Mouse (Mus musculus) C2C12 (cell line): ENCODE measurements at regions not wholly inside any gene's neighbourhood (a gene's known extent, or its start where the extent isn't known, plus 50 kb on each side); places are given as distances from the start of the nearest gene placed in this dataset.

ENCODE experiments used
- H3K27me3 ChIP-seq: one replicate; pipeline ENCODE4 v1.6.1; 2011; ENCODE audit not compliant: control insufficient read depth, insufficient read depth, insufficient read length
- H3K36me3 ChIP-seq: one replicate; pipeline ENCODE4 v1.6.1; 2011; ENCODE audit not compliant: control insufficient read depth, insufficient read depth
- H3K4me3 ChIP-seq: one replicate; pipeline ENCODE4 v1.5.1; 2011; ENCODE audit warnings: mild to moderate bottlenecking, control low read depth; ENCODE audit not compliant: poor library complexity, insufficient read depth, severe bottlenecking
- H3K79me2 ChIP-seq: one replicate; pipeline ENCODE4 v1.6.1; 2011; ENCODE audit not compliant: control insufficient read depth, insufficient read depth
- H3K79me3 ChIP-seq: one replicate; pipeline ENCODE4 v1.6.1; 2011; ENCODE audit warnings: low read depth, control low read depth
- H3ac ChIP-seq: one replicate; pipeline ENCODE3; 2011; ENCODE audit warnings: low read depth; ENCODE audit not compliant: control insufficient read depth, insufficient read length
- CEBPB ChIP-seq: IDR thresholded peaks from one replicate; pipeline ENCODE4 v1.6.1; 2011; ENCODE audit warnings: low read depth, mild to moderate bottlenecking, control low read depth, moderate library complexity
- CTCF ChIP-seq: IDR thresholded peaks from one replicate; pipeline ENCODE4 v1.5.1; 2011; ENCODE audit not compliant: control insufficient read depth, insufficient read depth, insufficient read length
- FOSL1 ChIP-seq: IDR thresholded peaks from one replicate; pipeline ENCODE4 v1.8.0; 2011; ENCODE audit warnings: mild to moderate bottlenecking, low read length; ENCODE audit not compliant: poor library complexity, insufficient read depth, severe bottlenecking
- MAX ChIP-seq: IDR thresholded peaks from one replicate; pipeline ENCODE4 v1.6.1; 2011; ENCODE audit warnings: mild to moderate bottlenecking, control low read depth
- MYOD1 ChIP-seq: IDR thresholded peaks from one replicate; pipeline ENCODE4 v1.6.1; 2011; ENCODE audit warnings: low read depth; ENCODE audit not compliant: control insufficient read depth, insufficient read length
- MYOG ChIP-seq: IDR thresholded peaks from one replicate; pipeline ENCODE4 v1.6.1; 2011; ENCODE audit not compliant: control insufficient read depth, insufficient read length; ENCODE audit errors: extremely low read depth
- USF1 ChIP-seq: IDR thresholded peaks from one replicate; pipeline ENCODE4 v1.6.1; 2011; ENCODE audit warnings: low read depth, mild to moderate bottlenecking, control low read depth, moderate library complexity

DNA sequence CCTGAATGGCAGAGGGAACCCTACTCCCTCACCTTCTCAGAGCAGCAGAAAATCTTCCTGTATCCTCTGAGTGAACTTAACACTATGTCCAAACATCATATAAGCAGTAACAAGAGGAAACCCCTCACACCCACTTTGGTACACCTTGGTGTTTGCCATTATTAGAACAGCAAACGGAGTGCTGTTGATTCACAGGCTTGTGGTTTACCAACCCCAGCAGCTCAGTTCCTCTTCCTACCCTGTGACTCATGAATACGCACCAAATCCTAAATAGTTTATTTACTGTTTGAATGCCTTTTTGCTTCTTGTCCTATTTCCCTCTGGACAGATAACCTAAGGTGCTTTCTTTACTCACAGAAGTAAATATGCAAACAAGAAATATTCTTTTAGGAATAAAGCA is 233.3 kb downstream of the Foxa2 start:
- Histone ChIP-seq H3K4me3 (no peak overlapping the region), H3K79me3 (no peaks in the 10 kb centered on the region), H3K36me3 (no peaks in the 10 kb centered on the region), H3ac (no peak overlapping the region), H3K27me3 (no peaks in the 10 kb centered on the region), H3K79me2 (no peaks in the 10 kb centered on the region)
- TF ChIP-seq MAX (no peak), FOSL1 (no peak), MYOG (no peak), USF1 (no peak), CTCF (no peak)

DNA sequence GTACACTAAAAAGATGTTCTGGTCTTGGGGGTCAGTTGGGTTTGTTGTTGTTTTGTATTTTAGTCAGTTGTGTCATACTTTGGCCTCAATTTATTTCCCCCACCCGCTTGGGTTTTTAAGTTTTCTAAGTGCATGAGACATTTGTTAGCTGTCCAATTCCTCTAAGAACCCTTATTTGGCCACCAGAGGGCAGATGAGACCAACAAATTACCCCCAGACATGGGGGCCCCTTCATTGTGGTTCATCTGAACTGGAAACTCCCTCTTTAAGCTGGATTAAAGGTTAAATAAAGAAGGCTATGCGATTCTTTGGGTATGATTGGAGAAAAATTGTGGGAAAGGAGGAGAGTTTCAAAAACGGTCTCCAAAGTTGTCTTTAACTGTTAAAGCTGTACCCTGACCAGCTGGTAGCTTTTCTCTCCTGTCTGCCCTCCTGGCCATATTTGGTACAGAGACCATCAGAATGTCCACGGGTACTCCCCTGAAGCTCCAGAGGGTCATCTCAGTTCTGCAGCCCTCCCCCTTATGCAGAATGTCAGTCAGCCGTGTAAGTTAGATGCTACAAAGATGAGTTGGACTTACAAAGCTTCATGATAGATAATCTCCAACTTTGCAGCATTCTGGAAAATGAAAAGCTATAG is 238.6 kb downstream of the Foxa2 start:
- Histone ChIP-seq H3ac (no peak overlapping the region), H3K27me3 (no peaks in the 10 kb centered on the region), H3K4me3 (no peak overlapping the region), H3K79me2 (no peaks in the 10 kb centered on the region), H3K36me3 (no peaks in the 10 kb centered on the region), H3K79me3 (no peaks in the 10 kb centered on the region)
- TF ChIP-seq MAX = no peak
- no peak for TF ChIP-seq CEBPB
- TF ChIP-seq MYOD1 = no peak
- TF ChIP-seq CTCF = peak; percentile 11
- TF ChIP-seq MYOG = no peak
- TF ChIP-seq FOSL1 = no peak

DNA sequence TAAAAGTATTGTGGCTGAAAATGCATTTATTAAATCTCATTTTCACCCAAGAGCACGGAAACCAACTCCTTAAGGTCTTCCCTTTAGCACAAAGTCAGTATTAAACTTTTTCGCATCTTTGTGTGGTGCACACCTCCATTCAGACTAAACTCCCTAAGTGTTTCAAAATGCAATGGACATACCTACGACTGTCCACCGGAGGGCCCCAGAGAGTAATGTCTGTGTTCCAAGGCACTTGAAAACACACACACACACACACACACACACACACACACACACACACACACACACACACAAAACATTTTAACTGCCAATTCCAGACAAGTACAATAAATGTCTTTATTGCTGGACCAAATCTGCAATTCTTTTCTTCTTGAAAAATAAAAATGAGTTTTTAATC is 243.7 kb downstream of the Foxa2 start:
- H3K79me2 ChIP-seq = no peaks in the 10 kb centered on the region
- H3ac ChIP-seq = no peak overlapping the region
- H3K27me3 ChIP-seq = no peaks in the 10 kb centered on the region
- no peaks in the 10 kb centered on the region for H3K79me3 ChIP-seq
- no peak for TF ChIP-seq MAX
- no peak for TF ChIP-seq MYOD1
- TF ChIP-seq FOSL1 = no peak
- no peak for TF ChIP-seq MYOG
- no peak for TF ChIP-seq USF1
- TF ChIP-seq CTCF = no peak
- TF ChIP-seq CEBPB = no peak
- no peaks in the 10 kb centered on the region for H3K36me3 ChIP-seq
- no peak overlapping the region for H3K4me3 ChIP-seq

DNA sequence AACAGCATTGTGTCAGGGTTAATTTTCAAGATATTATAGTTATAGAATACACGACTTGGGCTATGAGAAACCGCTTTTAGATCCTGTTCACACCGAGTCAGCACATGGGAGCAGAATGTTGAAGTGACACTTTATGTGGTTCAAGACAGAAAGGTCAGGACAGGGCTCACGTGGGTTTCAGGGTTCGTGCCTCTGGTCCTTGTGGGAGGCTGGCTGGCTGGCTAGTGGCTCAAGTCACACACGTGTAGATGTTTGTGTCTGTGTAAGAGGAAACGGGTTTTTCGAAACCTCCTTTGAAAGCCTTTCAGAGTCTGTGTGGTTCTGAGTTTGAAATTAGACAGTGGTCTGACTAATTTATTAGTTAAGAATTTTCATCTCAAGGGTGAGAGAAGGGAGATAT is 255.3 kb downstream of the Foxa2 start:
- no peaks in the 10 kb centered on the region for H3K36me3 ChIP-seq

DNA sequence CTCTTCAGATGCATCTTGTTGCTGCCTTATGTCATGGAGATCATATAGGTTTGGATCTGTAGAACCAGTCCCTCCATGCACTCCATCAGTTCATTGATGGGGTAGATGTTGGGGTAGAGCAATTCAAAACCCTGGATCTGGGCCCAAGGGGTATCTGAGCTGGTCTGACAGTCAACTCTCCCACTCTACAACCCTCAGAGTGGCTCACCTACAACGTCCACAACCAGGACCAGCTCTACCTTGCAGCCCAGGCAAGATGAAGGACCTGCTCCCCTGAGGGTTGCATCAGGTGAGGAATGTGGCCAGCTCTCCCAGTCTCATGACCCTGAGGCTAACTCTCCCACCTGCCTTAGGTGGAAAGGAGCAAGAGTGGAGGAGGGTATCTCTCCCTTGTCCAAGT is 256.9 kb downstream of the Foxa2 start:
- H3K36me3 ChIP-seq = no peaks in the 10 kb centered on the region
- no peaks in the 10 kb centered on the region for H3K27me3 ChIP-seq
- no peaks in the 10 kb centered on the region for H3K79me2 ChIP-seq
- no peak overlapping the region for H3K4me3 ChIP-seq
- TF ChIP-seq MAX (no peak), USF1 (no peak), MYOG (no peak), FOSL1 (no peak), CTCF (no peak), CEBPB (no peak), MYOD1 (no peak)
- no peak overlapping the region for H3ac ChIP-seq
- H3K79me3 ChIP-seq = no peaks in the 10 kb centered on the region

More for the DNA sequence above, 255.3 kb downstream of the Foxa2 start:
- Histone ChIP-seq H3ac (no peak overlapping the region), H3K79me3 (no peaks in the 10 kb centered on the region), H3K27me3 (no peaks in the 10 kb centered on the region), H3K79me2 (no peaks in the 10 kb centered on the region), H3K4me3 (no peak overlapping the region)
- TF ChIP-seq MYOD1 = no peak
- TF ChIP-seq CTCF = no peak
- no peak for TF ChIP-seq USF1
- TF ChIP-seq MYOG = no peak

DNA sequence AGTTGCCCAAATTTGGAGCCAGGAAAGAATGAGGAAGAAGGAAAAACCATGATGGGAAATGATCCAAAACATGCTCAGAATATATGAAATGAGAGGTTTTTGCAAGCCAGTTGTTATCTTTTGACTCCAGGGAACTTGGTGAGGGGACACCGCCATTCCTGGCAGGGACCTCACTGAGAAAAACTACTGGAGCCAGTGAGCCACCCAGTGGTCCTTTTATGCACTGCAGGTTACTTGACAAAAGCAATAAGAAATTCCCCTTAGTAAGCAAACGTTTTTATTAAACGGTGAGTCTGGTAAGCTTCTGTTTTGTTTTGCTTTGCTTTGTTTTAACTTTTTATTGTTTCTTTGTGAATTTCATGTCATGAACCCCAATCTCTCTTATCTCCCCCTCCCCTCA is 257.5 kb downstream of the Foxa2 start:
- Histone ChIP-seq H3K79me2 (no peaks in the 10 kb centered on the region), H3K79me3 (no peaks in the 10 kb centered on the region), H3K36me3 (no peaks in the 10 kb centered on the region), H3K4me3 (no peak overlapping the region), H3ac (no peak overlapping the region), H3K27me3 (no peaks in the 10 kb centered on the region)
- TF ChIP-seq MYOG (no peak), CTCF (no peak), MYOD1 (no peak), CEBPB (no peak), FOSL1 (no peak), USF1 (no peak), MAX (no peak)

DNA sequence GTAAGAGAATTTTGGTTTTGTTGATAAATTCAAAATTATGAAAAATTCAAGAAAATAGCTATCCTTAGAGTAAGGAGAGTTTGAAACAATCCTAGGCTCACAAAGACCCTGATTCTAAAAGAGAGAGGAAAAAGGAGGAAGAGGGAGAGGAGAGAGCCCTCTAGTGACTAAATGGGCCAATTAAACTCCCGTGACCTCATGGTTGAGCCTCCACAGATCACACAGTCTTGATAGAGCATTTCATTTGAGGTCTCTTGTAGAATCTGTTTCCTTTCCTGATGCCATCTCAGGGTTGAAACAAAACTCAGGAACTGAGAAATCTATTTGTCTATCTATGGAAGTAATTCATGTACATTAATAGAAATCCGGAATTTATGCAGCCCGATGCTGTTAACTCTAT is 258.8 kb downstream of the Foxa2 start:
- Histone ChIP-seq H3K27me3 (no peaks in the 10 kb centered on the region), H3ac (no peak overlapping the region), H3K79me2 (no peaks in the 10 kb centered on the region), H3K79me3 (no peaks in the 10 kb centered on the region), H3K4me3 (no peak overlapping the region), H3K36me3 (no peaks in the 10 kb centered on the region)
- no peak for TF ChIP-seq CTCF
- no peak for TF ChIP-seq CEBPB
- no peak for TF ChIP-seq MYOG
- no peak for TF ChIP-seq MYOD1
- TF ChIP-seq USF1 = no peak
- TF ChIP-seq MAX = no peak
- TF ChIP-seq FOSL1 = no peak
